Mouse (Mus musculus) cerebellum, adult 8-10 months (tissue): Measurements from ENCODE around the gene Afap1.
A peak's percentile ranks its signal among the peaks of the same experiment; 100 is the strongest.

Experiments used
- DNase-seq: peaks from one replicate; pipeline ENCODE4 v3.0.0; 2022

Gene Afap1

GRCm38 (mm10) chr5:35975681-35976080 is 82.6 kb downstream of the Afap1 start:
- peak; percentile 46 for DNase-seq

DNA sequence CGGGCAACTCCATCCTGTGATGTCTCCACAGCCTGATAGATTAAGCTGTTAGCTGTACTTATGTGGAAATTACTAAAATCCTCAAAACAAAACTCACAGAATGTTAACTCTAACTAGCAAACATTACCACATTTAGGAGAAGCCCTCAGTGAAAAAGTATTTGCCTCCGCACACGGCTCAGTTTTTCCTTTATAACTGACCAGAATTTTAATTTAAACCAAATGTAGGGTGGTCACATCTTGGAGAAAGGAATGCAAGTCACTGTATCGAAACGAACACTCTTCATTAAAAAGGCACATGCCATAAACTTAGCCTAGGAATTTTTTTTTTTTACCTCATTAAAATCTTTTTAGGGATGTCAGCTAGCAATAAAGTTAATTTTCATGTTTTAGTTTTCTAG is 87.4 kb downstream of the Afap1 start:
- no peak for DNase-seq

GRCm38 (mm10) chr5:35981341-35981740 is 88.2 kb downstream of the Afap1 start:
- DNase-seq: no peak

GRCm38 (mm10) chr5:35981976-35982375 is 88.9 kb downstream of the Afap1 start:
- DNase-seq: peak; percentile 71

GRCm38 (mm10) chr5:35985611-35986010 is 92.5 kb downstream of the Afap1 start:
- DNase-seq: no peak

- no peak for DNase-seq
Measured at GRCm38 (mm10) chr5:35988085-35988484, 95.0 kb downstream of the Afap1 start.

DNA sequence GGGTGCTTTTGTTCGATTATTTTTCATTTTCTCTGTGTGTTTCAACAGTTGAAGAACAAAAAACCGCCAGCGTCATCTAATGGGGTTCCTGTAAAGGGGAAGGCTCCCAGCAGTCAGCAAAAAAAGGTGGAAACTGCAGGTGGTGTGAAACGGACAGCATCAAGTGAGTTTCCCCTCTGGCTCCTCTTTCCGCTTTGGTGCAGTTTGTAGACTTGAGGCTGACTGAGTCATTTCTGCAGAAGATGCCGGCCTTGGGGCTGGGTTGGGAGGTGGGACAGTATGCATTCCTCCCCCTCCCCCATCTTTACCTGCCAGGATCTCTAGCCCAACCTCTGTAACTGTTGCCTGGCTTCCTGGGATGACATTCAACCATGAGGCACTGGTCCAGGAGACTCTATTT is 96.4 kb downstream of the Afap1 start:
- no peak for DNase-seq

DNA sequence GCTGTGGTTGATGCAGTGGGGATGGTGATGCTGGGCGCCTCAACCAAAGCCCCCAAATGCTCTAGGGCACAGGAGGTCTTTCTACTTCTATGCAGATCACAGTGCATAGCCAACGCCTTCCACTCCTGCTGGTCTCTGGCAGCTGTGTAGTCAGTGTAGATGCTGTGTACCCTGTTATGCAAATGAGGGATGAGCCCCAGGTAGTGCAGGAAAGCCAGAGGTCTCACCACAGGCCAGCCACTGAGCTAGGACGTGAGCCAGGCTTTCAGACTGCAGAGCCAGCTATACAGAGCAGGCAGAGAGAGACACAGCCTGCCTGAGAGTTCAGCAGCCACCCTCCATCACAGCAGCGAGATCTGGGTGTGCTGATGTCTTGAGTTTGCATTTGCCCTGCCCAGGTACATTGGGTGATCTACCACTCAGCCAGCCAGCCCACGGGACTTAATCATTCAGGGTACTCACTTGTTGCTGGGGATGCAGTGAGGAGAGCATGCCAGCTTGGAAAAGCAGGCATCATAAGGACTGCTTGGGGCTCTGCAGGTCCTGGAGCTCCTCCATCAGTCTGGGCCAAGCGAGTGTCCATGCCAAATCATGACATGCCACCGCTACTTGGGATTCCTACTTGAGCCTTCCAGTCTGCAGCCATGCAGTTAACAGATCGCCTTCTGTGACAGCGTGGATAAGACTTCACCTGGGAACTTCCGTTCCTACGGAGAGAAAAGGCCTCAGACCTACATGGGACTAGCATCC is 97.0 kb downstream of the Afap1 start:
- peak; percentile 40 for DNase-seq

DNA sequence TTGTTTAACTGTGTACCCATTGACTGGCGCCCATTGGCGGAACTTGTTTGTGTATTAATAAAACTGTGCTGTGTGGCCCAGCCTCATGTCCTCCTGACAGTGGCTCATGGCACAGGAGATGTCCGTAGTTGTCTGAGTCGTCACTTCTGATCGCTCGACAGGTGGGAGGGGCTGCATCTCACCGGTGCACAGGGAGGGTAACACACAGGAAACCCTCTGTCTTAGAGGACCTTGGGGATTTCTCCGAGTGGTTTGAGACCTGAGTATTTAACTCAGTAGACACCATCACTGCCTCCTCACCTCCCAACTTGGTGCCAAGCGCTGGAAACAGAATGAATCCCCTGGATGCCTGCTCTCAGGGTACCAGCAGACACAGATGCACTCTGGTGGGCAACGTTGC is 110.7 kb downstream of the Afap1 start:
- DNase-seq: no peak

DNA sequence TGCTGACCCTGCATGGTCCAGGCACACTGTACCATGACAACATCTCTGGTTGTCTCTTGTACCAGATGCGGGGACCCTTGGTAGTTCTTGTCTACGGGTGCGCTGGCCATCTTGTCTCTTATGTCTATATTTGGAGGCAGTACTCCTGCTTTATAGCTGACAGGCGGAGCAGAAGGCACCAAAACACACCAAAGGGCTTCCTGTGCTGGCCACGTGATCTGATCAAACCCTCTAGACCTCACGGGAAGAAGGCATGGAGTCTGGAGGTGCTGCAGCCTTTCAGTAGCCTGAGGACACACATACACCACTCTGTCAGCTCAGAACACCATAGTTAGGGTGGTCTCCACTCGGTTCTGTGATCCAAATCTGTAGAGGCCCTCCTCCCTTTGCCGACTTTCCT is 113.0 kb downstream of the Afap1 start:
- DNase-seq: no peak

- no peak for DNase-seq
Measured at GRCm38 (mm10) chr5:36006586-36006985, 113.5 kb downstream of the Afap1 start.

GRCm38 (mm10) chr5:36007649-36008048 is 114.5 kb downstream of the Afap1 start:
- peak; percentile 20 for DNase-seq

GRCm38 (mm10) chr5:36009405-36009804 is 116.3 kb downstream of the Afap1 start:
- no peak for DNase-seq

DNA sequence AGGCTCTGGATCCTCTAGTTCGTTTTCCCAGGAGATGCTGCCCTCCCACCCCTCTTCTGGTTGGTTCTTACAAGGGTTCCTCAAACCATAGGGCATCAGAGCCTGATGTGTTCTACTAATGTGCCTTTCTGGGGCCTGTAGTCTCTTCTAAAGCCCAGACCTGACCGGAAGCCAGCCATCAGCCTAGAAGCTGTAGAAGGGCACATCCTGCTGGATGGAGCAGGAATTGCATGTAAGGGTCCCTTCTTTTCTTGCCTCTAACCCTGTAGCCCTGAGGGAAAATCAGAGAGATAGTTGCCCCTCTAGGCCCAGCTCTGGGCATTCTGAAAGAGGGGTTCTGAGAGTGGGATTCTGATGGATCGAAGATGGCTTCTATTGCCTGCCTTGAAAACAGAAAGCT is 125.2 kb downstream of the Afap1 start:
- no peak for DNase-seq

GRCm38 (mm10) chr5:36021091-36021490 is 128.0 kb downstream of the Afap1 start:
- no peak for DNase-seq

DNA sequence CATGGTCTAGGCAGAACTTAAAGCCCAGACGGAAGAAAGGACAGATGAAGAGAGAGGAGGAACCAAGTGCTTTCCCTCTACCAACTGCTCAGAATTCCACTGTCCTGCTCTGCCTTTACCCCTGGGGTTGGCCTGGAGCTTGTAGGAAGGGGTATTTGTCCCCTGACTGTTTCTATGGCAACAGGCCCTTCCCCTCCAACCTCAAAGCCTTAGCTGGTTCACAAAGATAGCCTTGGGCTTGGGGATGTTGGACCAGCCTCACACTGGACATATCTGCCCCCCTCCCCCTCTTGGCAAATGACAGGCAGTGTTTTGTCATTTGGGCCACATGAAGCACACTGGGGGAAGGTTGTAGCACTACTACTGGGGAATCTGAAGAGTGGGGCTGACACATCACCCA is 129.2 kb downstream of the Afap1 start:
- no peak for DNase-seq

DNA sequence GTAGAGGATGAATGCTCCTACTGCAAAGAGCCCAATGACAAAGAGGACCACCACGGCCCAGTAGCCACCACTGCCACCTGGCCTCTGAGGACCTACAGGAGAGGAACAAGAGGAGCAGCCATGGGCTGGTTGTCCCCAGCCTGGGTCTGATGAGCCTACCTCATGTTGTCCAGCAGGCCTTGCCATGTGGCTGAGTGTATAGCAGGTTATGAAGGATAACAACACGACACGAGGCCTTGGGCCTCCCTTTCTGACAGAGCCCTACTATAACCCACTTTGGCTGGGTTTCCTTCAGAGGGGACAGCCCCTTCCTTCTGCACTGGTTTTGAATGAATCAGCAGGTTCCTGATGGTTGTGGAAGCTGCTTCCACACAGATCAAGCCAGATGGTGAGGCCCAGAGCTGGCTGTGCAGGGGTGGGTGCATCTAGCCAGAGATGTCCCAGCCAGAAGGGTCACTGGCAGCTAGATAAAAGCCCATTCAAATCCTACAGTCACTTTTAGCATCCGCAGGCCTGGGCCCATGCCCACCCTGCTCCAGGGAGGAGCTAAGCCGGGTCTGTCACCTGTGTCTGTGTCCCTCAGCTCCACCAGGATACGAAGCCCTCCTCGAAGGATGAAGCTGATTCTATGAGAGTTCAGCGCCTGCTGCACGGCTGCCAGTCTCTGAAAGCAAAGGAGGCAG is 131.0 kb downstream of the Afap1 start:
- DNase-seq: no peak

DNA sequence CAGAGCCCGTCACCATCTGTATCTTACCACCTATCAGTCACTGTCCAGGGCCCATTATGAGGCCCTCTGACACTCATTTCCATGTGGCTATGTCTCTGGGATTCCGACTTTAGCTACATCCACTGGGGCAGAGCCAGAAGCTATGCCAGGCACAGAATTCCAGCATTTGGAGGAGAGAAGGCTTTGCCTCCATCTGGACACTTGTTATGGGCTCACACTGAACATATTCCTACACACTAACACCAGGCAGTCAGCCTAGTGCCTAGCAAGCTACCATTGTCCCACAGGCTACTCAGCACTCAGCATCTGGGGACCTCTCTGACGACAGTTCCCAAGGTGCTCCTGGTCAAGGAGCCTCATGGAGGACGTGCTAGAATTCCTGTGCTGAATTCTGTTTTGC is 132.0 kb downstream of the Afap1 start:
- no peak for DNase-seq

DNA sequence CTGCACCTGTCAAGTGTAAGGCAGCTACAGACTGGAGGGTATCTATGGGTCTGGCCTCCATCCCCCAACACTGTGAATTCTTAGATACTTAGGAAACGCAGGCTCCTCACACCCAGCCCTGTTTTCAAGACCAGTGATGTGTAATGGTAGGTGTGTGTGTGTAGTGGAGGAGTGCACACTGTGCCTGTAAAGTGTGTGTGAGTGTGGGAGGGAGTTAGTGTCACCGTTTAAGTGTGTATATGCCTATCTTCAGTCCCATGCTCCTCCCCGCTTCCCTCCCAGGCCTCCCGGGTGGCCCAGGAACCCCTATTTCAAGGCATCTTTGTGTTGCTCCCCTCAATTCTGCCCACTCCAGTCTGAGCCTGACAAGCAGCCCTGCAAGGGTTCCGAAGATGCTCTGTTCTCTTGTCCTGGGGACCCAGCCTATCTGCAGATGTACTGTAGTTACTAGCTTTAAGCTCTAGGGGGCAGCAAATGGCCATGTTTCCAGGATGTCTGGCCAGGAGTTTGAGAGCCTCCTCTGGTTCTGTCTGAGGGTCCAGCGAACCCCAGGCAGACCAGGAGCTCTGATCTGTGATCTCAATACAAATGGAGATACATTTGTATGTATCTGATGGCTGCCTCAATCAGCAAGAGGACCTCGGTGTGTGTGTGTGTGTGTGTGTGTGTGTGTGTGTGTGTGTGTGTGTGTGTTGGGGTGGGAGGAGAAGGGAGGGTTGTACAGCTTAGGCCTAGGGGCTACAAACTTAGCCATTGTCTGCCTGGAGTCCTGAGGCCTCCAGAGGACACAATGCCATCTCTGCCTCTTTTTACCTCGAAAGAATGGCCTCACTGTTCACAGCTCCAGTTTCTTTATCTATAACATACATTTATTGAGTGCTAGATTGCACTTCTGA is 140.7 kb downstream of the Afap1 start:
- peak; percentile 5 for DNase-seq

DNA sequence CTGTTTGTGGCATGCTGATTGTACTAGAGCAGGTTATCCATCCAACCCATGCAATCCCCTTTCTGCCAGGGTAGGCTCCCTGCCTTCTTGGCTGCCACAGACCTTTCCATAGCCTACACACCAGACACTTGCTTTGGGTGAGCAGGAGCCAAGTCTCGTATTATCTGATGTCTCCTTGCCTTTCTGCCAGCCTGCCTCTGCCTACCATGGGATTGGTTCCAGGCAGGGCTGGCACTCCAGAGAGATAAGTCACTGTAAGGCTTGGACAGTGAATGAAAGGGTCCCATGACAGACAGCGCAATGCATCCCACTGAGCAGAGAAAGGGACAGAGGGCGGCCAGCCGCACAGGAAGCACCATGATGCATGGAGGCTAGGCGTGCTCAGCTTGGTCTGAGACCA is 146.5 kb downstream of the Afap1 start:
- no peak for DNase-seq

DNA sequence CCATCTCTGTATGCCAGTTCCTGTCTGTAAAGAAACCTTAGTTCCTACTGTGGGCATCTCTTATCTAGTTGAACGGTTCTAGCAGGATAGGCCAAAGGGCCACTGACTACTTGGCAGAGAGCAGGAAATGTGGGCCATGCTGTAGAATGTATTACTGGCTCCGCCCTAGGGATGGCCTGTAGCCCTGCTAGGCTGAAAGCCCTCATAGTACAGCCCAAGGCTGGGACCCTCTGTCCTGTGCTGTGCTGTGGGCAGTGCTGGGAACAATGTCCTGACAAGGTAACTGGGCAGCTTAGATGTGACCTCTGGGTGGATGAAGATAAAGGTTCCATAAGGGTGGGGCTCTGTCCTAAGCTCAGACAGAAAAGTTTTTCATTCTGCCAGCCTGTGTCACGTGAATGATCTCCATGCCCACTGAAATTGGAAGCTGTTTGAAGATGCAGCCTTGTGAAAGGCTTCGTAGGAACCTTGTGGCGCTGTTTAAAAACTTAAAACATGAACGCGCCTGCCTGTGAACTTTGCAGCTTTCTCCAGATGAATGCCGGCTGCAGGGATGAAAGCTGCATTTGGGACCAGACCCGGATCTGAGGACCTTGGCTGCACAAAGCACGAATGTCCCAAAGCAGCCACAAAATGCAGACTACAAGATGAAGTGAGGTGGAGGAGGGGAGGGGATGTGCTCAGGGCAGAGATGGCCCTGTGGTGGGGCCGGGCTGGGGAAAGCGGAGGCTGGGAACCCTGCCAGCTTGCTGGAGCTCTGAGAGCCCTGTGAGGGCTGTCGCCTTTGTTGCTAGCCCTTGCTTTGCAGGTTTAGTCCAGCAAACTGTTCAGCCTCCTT is 147.5 kb downstream of the Afap1 start:
- no peak for DNase-seq

DNA sequence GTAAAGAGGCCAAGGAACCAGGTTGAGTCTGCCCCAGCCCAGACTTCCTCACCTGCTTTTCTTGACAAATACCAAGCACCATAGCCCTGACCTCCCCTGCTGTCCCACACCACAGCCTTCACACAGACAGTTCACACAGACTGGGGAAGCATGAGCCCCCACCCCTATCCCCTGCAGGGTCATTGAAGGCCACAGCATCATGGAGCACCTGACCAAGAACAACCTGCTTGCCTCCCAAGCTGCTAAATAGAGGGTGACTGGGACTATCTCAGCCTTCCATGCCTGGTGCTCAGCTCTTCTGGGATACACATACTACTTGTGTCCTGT is 148.1 kb downstream of the Afap1 start:
- no peak for DNase-seq

DNA sequence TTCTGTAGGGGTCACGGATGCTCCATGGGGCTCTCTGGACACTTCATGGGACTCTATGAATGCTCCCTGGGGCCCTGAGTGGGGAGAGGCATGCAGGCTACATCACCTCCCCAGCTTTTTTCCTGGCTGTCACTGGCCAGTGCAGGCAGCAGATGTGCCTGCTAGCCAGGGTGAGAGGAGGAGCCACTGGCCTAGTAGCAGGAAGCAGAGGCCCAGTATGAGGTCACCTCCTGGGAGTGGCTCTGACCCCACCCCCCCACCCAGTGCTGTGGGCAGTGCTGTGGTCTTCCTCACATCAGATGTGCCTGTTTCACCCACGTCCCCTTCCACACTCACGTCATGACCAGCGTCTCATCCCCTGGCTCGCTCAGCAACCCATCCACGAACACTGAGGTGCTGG is 148.6 kb downstream of the Afap1 start:
- no peak for DNase-seq
